Mouse (Mus musculus): ENCODE data around the gene Atf7. TPM values are rescaled to one million over a fixed set of nuclear protein-coding genes. Genes with fewer than 3 reads are reported as not detected.

Gene Atf7
- total RNA-seq, 2 experiments from 2014 or later = 85.3 to 97.2 TPM

DNA sequence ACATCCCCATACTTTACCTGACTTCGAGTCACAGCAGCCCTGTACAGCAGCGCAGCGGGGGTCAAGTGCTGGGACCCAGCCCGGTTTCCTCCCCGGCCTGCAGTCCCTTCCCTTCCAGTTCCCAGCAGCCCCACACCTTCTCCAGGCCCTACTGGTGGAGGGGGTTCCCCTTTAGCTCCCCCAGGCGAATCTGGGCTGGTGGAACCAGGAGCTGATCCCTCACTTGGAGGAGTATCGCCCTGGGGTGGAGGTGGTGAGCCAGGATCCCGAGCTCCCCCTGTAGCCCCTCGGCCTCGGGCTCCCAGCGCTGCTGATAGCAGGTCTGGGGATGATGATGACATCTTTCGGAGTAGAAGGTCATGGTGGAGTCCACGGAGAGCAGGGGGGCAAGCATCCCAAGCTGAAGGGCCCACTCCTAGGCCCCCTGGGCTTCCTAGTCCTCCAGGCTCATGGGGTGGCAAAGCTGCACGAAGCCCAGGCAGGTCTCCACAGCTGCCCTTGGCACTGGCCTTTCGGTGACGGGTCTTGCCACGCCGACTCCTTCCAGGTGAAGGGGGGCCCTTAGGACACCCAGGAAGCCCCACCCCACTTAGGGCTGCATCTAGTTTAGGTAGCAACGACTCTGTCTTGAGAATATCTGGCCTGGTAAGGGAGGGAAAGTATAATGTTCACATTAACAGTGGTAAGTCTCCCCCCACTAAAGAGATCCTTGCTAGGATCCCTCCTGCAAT, 124.0 kb downstream of the Atf7 start:
- DNase-seq (ENCODE audit: low spot score in 2 of 2) = no peak

DNA sequence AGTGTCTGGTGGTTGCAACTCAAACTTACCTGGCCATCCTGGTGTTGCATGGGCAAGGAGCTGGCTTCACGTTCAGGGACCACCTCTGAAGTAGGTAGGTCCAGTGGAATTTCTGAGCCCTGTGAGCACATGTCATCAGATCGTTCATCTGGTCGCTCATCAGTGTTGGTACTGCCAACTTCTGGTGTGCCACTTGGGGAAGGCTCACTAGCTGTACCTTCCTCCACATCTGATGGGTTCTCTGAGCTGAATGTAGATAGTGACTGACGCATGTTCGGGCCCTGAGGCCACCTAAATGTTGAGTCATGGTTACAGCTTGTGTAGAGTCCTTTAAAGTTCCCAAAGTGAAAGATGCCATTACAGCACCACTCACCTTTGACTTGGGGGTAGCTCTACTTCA, 124.8 kb downstream of the Atf7 start:
- no peak for DNase-seq (ENCODE audit: low spot score in 2 of 2)

DNA sequence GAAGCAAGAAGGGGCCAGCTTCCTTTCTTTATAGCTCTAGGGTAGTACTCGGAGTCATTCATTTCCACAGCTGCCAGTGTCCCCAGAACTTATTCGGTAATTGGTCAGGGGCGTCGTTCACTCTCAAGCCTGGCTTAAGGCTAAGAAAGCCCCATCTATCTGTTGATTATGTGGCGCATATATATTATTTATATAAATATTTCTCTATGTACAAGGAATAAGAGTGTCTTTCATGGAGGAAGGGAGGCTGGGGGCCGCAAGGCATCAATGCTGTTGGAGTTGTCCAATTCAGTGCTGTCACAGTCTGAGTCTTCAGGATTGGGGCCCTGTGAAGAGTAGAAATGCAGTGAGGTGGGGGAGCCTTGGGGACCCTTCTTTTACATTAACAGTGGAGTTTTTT, 125.4 kb downstream of the Atf7 start:
- DNase-seq (ENCODE audit: low spot score in 2 of 2) = no peak

GRCm38 (mm10) chr15:102499370-102499769, 125.9 kb downstream of the Atf7 start:
- DNase-seq (ENCODE audit: low spot score in 2 of 2) = no peak

GRCm38 (mm10) chr15:102498322-102498721, 126.9 kb downstream of the Atf7 start:
- no peak for DNase-seq (ENCODE audit: low spot score in 2 of 2)

DNA sequence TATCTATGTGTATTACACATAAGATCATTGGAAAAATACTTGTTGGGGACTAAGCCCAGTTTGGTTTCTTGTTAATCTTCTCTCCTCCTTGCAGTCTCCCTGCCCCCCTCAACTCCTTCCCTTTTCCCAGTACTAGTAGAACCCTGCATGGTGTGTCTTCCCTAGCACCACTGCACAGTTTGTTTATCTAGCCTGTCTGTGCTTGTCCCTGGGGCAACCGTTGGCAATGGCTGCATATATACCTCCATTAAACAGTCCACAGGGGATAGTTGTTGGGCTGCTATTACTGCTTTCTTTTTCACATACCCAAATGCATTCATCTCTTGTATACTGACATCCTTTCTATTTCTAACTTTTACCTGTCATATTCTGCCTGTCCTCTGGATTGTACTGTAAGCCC, 137.6 kb downstream of the Atf7 start:
- DNase-seq (ENCODE audit: low spot score in 2 of 2) = no peak

DNA sequence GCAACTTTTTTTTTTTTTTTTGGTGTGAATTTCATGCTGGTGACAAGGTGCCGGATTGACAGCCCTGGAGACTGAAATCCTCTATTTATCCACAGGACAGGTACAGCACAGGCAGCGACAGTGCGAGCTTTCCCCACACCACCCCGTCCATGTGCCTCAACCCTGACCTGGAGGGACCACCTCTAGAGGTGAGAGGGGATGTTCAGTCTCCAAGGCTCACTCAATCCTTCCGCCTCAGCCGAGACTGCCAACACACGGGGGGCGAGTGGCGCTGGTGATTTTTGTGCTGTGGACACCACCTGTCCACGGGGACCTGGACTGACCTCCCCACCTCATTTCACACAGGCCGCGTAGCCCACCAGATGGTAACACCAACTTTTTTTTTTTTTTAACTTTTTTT, 139.4 kb downstream of the Atf7 start:
- DNase-seq (ENCODE audit: low spot score in 2 of 2) = no peak

DNA sequence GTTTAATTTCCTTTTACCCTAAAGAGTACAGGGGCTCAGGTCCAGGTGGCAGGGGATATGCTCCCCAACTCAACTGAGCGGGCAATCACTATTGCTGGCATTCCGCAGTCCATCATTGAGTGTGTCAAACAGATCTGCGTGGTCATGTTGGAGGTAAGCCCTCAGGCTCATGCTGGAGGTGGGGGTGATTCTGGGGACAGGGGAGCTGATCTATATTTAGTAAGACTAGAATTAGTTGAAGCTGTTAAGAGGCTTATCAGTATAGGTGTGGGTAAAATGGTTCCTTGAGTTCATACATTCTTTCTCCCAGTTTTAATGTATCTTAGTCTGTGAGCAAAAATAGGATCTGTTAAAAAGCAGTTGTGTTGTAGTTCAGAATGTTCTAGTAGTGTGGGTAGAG, 142.1 kb downstream of the Atf7 start:
- DNase-seq (ENCODE audit: low spot score in 2 of 2) = no peak

Small RNA genes within 50 kb of the gene (microRNA-seq; reads per million reads assigned to microRNA genes)
- gene Mir688 = not detected

Other genes starting within 250 kb of the Atf7 start
- 10 to 100 TPM; 54.9 to 69.9 TPM for gene Sp1, start 219.3 kb downstream of the Atf7 start, total RNA-seq (2021)
- 1 to 10 TPM; 3.6 to 3.9 TPM for gene Amhr2, start 180.1 kb downstream of the Atf7 start, total RNA-seq (2021)
- gene Prr13, start 166.4 kb downstream of the Atf7 start, total RNA-seq (2021) = 10 to 100 TPM; 15.2 to 18.7 TPM
- 100 to 1,000 TPM; 614 to 662 TPM for gene Pcbp2, start 154.9 kb downstream of the Atf7 start, total RNA-seq (2021)
- gene Gm10337, start 121.7 kb downstream of the Atf7 start, total RNA-seq (2021) = 1 to 10 TPM in 1 of 2 experiments, not detected in 1; 7.6 TPM
- gene Map3k12, start 108.4 kb downstream of the Atf7 start, total RNA-seq (2021) = 1 to 10 TPM; 6.1 to 6.3 TPM
- 10 to 100 TPM; 54.7 to 56.9 TPM for gene Tarbp2, start 107.3 kb downstream of the Atf7 start, total RNA-seq (2021)
- 1 to 10 TPM; 3.4 to 4.9 TPM for gene Npff, start 100.5 kb downstream of the Atf7 start, total RNA-seq (2021)
- under 1 TPM in 1 of 2 experiments, not detected in 1; 0.70 TPM for gene Gm28047, start 397 bp downstream of the Atf7 start, total RNA-seq (2021)
- 10 to 100 TPM; 19.0 to 29.5 TPM for gene Atp5g2, start 46.9 kb upstream of the Atf7 start, total RNA-seq (2021)
- gene Calcoco1, start 96.7 kb upstream of the Atf7 start, total RNA-seq (2021) = 10 to 100 TPM; 60.8 to 67.8 TPM